Mouse (Mus musculus) thymus, adult 2 months (tissue): ENCODE measurements at regions not wholly inside any gene's neighbourhood (a gene's known extent, or its start where the extent isn't known, plus 50 kb on each side); places are given as distances from the start of the nearest gene placed in this dataset.

Experiments
- DNase-seq: peaks from one replicate; pipeline ENCODE4 v3.0.0; 2021
- H3K27ac ChIP-seq: fragments of 200-500 bp; 2 replicates; pipeline ENCODE4 v1.5.1; 2012; ENCODE audit warnings: low read length, control low read depth; ENCODE audit not compliant: control insufficient read depth, insufficient read depth
- H3K27me3 ChIP-seq: fragments of 200-500 bp; 2 replicates; pipeline ENCODE4 v1.6.1; 2012; ENCODE audit warnings: mild to moderate bottlenecking, low read length, moderate library complexity, mixed read lengths; ENCODE audit not compliant: control insufficient read depth, insufficient read depth
- H3K36me3 ChIP-seq: fragments of 200-500 bp; 2 replicates; pipeline ENCODE4 v1.6.1; 2012; ENCODE audit warnings: mild to moderate bottlenecking, low read length, moderate library complexity; ENCODE audit not compliant: control insufficient read depth, insufficient read depth
- H3K4me1 ChIP-seq: fragments of 200-500 bp; replicated peaks from 2 replicates; pipeline ENCODE4 v1.6.1; 2012; ENCODE audit warnings: low read length; ENCODE audit not compliant: control insufficient read depth, insufficient read depth
- H3K4me3 ChIP-seq: fragments of 200-500 bp; 2 replicates; pipeline ENCODE4 v1.5.1; 2012; ENCODE audit warnings: mild to moderate bottlenecking, low read length, control low read depth, moderate library complexity; ENCODE audit not compliant: control insufficient read depth, insufficient read depth
- CTCF ChIP-seq: fragments of 200-500 bp; IDR thresholded peaks from 2 replicates; pipeline ENCODE4 v1.5.1; 2012; ENCODE audit warnings: mild to moderate bottlenecking, control low read depth, low read length, moderate library complexity, borderline replicate concordance; ENCODE audit not compliant: control insufficient read depth, poor library complexity, insufficient read depth; ENCODE audit errors: extremely low read depth
- POLR2A ChIP-seq: fragments of 200-500 bp; IDR thresholded peaks from 2 replicates; pipeline ENCODE4 v1.6.1; 2012; ENCODE audit warnings: mild to moderate bottlenecking, low read length, control low read depth, moderate library complexity; ENCODE audit not compliant: control insufficient read depth, poor library complexity, insufficient read depth; ENCODE audit errors: extremely low read depth
- WGBS: fragments of 180-500 bp; shearing (Covaris S2); methylation state at CpG from one replicate; pipeline ENCODE4 v1.1.7; 2018; 5-methylcytosine and 5-hydroxymethylcytosine counted together

DNA sequence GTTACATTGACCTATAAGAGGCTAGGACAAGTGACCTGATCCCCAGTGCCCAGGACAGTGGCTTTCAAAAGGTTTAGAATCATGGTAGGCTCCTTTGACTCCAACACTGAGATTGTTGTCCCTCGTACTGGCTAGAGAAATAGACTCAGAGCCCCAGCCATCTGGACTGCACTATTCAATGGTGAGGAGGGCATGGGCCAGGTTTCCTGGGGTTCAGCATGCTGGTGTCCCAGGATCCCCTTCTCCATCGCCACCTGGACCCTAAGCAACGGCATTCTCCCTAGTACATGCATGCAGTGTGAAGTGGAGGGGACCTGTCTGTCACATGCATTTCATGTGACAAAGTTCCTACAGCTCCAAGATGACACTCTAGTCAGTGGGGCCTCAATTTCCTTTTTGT lies 243.9 kb downstream of the Matn1 start:
- Histone ChIP-seq H3K4me1 (no peaks in the 10 kb centered on the region), H3K27ac (no peak overlapping the region), H3K4me3 (no peak overlapping the region), H3K27me3 (no peaks in the 10 kb centered on the region), H3K36me3 (no peaks in the 10 kb centered on the region)
- DNase-seq = no peak
- 86% methylated on average over 3 of the region's 3 CpGs for WGBS
- TF ChIP-seq POLR2A (no peak), CTCF (no peak)

DNA sequence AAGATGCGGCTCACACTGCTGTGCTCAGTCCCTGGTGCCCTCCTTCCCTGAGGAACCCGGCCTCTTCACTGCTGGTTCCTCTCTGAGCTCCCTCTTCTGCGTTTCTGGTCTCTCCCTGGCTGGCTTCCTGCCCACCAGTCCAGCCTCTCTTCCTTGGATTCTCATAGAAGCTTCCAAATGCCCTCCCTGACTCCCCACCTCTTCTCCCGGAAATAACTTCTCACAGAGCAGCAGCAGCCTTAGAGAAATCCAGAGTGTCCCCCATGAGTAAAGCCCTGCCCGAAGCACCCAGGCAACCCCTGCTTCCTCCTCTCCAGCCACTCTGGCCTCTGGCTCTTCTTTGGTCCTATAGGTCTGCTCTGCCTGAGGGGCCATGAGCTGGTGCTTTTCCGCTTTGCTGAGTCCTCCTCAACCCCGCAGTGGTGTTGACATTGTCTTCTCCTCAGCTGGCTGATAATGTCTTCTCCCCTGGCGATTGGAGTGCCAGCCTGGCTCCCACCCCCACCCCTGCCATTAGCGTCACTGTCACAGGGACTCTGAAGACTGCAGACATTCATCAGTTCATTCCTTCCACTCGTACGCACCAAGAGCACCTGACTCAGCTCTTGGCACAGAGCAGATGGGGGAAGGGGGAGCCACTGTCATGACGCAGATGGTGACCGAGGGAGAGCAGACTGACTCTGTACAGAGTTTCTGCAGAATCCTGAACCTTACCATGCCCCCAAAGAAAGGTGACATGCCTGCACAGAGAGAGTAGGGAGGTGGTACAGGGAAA lies 247.1 kb downstream of the Matn1 start:
- Histone ChIP-seq H3K4me3 (no peak overlapping the region), H3K4me1 (no peaks in the 10 kb centered on the region), H3K36me3 (no peaks in the 10 kb centered on the region), H3K27me3 (no peaks in the 10 kb centered on the region), H3K27ac (no peak overlapping the region)
- 70% methylated on average over 13 of the region's 13 CpGs for WGBS
- DNase-seq = no peak
- TF ChIP-seq POLR2A (no peak), CTCF (no peak)

GRCm38 (mm10) chr4:131193900-131194419 lies 249.8 kb downstream of the Matn1 start:
- H3K4me3 ChIP-seq = no peak overlapping the region
- WGBS = 83% methylated on average over 20 of the region's 20 CpGs
- no peak overlapping the region for H3K27ac ChIP-seq
- H3K36me3 ChIP-seq = no peaks in the 10 kb centered on the region
- no peak for DNase-seq
- no peaks in the 10 kb centered on the region for H3K4me1 ChIP-seq
- TF ChIP-seq CTCF (no peak), POLR2A (no peak)
- no peaks in the 10 kb centered on the region for H3K27me3 ChIP-seq

GRCm38 (mm10) chr4:131196147-131196546 lies 252.0 kb downstream of the Matn1 start:
- 89% methylated on average over 4 of the region's 4 CpGs for WGBS
- no peak for TF ChIP-seq POLR2A
- no peak for TF ChIP-seq CTCF

GRCm38 (mm10) chr4:131203721-131204120 lies 259.5 kb downstream of the Matn1 start:
- Histone ChIP-seq H3K4me3 (no peak overlapping the region), H3K36me3 (no peaks in the 10 kb centered on the region), H3K27ac (no peak overlapping the region), H3K4me1 (no peaks in the 10 kb centered on the region), H3K27me3 (no peaks in the 10 kb centered on the region)
- 93% methylated on average over 12 of the region's 12 CpGs for WGBS
- TF ChIP-seq POLR2A (no peak), CTCF (no peak)
- no peak for DNase-seq

More at GRCm38 (mm10) chr4:131196147-131196546, 252.0 kb downstream of the Matn1 start:
- H3K4me1 ChIP-seq = no peaks in the 10 kb centered on the region
- H3K27me3 ChIP-seq = no peaks in the 10 kb centered on the region
- H3K36me3 ChIP-seq = no peaks in the 10 kb centered on the region
- no peak overlapping the region for H3K27ac ChIP-seq
- DNase-seq = no peak
- no peak overlapping the region for H3K4me3 ChIP-seq

DNA sequence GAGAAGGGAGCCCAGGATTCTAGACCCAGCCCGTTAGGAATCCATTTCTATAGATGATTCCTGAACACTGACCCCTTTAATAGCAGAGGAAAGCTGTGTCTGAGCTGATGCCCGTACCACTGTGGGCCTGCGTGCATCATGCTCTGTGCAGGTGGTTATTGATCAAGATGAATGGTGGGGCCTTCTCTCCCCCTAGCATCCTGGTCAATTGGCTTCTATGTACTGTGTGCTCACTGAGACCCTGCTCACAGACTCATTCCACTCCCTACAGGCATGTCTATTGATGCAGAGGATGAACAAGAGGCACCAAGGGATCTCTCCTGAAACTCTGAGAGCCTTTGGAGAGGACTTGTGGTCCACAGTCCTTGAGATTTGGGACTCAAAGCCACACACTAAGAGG lies 260.5 kb downstream of the Matn1 start:
- Histone ChIP-seq H3K27ac (no peak overlapping the region), H3K4me3 (no peak overlapping the region), H3K27me3 (no peaks in the 10 kb centered on the region), H3K4me1 (no peaks in the 10 kb centered on the region), H3K36me3 (no peaks in the 10 kb centered on the region)
- WGBS = 88% methylated on average over 3 of the region's 3 CpGs
- TF ChIP-seq POLR2A (no peak), CTCF (no peak)
- DNase-seq = no peak
